Comparison of ENCODE assay signal across 10 mouse cellular contexts in the genomic region with DNA sequence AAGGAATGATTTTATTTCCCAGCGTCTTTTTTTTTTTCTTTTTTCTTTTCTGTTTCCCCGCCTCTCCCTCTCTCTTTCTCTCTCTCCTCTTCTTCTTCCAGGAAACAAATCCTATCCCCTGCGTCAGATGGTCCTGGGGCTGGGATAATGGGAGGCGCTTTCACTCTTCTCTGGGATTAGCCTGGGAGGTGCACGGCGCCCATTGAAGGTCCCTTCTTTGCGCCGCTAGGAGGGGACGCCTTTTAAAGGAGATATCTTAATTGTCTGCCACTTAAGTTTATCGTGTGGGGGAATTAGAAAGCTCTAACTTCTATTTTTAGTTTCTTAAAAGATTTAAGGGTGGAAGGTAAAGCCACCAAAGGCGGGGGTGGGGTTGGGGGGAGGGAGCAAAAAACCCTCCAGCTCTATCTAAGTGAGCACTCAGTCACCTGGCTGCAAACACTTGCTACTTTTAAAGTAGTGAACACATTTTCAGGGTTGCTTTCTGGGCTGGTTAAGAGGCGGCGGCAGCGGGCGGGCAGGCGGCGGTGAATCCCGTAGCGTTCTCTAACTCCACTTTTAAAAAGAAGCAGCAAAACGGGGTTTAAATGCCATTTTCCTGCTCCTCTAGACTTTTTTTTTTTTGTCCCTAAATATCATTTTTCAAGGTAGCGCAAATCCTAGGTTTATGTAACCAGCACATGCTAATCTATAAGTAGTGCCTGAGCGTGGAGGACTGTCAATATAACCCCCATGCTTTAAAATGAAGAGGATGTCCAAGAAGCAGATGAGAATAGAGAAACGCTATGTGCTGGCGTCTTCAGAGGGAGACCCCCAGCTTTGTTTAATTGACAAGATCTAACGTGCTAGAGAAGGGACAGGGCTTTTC. TPM values are rescaled to one million over a fixed set of nuclear protein-coding genes. Genes with fewer than 3 reads are reported as not detected.
DNase-seq lines count a peak whose midpoint lies in the region; ATAC-seq lines count a peak whose summit lies in the region.
"Had no signal": no experiment of that assay in that cellular context is flagged by ENCODE, and none has a peak within 500 bp of the region (broad histone marks: within the 10 kb centered on the region; RNA-seq: fewer than 3 reads in every experiment).

No protein-coding gene starts in this region.

- H3K4me3 ChIP-seq in heart, embryonic 15.5 days = peak overlapping the region; percentile 34
- H3K4me3 ChIP-seq in hindbrain, embryonic 15.5 days = peak overlapping the region; percentile 8; the same call in 1 of the 2 replicates
- H3K4me3 ChIP-seq in neural tube, embryonic 11.5 days (ENCODE audit: low read depth, low read length) = peak overlapping the region; percentile 13; the same call in 1 of the 2 replicates

- no peak for DNase-seq in heart, postnatal 14 days
- peak; percentile 67 to 68 for DNase-seq in cerebellum, postnatal 36 days
- DNase-seq in neural tube, embryonic 11.5 days (ENCODE audit: low spot score) = peak; percentile 27
- DNase-seq in right cerebral cortex, adult 2 months (ENCODE audit: low spot score in 2 of 2) = no peak
- DNase-seq in left cerebral cortex, adult 11 months (ENCODE audit: low spot score) = no peak
- DNase-seq: gastrocnemius, postnatal 14 days had no signal

- no peak overlapping the region for H3K27ac ChIP-seq in heart, embryonic 15.5 days
- H3K27ac ChIP-seq in hindbrain, embryonic 15.5 days (replicated peaks) = peak overlapping the region; percentile 39
- peak overlapping the region; percentile 60; the same call in 1 of the 2 replicates for H3K27ac ChIP-seq in neural tube, embryonic 11.5 days (ENCODE audit: low read depth, low read length)

- WGBS in heart, embryonic 15.5 days = 1% methylated on average over 25 of the region's 25 CpGs
- WGBS in hindbrain, embryonic 15.5 days = 3% methylated on average over 25 of the region's 25 CpGs
- under 1% methylated on average over 25 of the region's 25 CpGs for WGBS in neural tube, embryonic 11.5 days

- H3K9me3 ChIP-seq in heart, embryonic 15.5 days (replicated peaks) = no peaks in the 10 kb centered on the region
- H3K9me3 ChIP-seq in hindbrain, embryonic 15.5 days = no peaks in the 10 kb centered on the region
- no peaks in the 10 kb centered on the region for H3K9me3 ChIP-seq in neural tube, embryonic 11.5 days (ENCODE audit: control insufficient read depth, low read length)
- H3K9me3 ChIP-seq: G1E had no signal

- no peaks in the 10 kb centered on the region for H3K36me3 ChIP-seq in heart, embryonic 15.5 days
- H3K36me3 ChIP-seq in hindbrain, embryonic 15.5 days = no peaks in the 10 kb centered on the region
- 0 out of 2 replicates have a peak, but pooled peaks cover 2% of the 10 kb centered on the region for H3K36me3 ChIP-seq in neural tube, embryonic 11.5 days (ENCODE audit: control insufficient read depth, insufficient read depth, low read length)

- no peak overlapping the region for H3K9ac ChIP-seq in heart, embryonic 15.5 days
- H3K9ac ChIP-seq in hindbrain, embryonic 15.5 days = no peak overlapping the region
- no peak overlapping the region; the same call in 1 of the 2 replicates for H3K9ac ChIP-seq in neural tube, embryonic 11.5 days (ENCODE audit: low read length)

- peak overlapping the region; percentile 57 for H3K4me2 ChIP-seq in heart, embryonic 15.5 days
- H3K4me2 ChIP-seq in hindbrain, embryonic 15.5 days = peak overlapping the region; percentile 46
- peak overlapping the region; percentile 25 for H3K4me2 ChIP-seq in neural tube, embryonic 11.5 days (ENCODE audit: low read depth)

- ATAC-seq in heart, embryonic 15.5 days (replicated peaks; ENCODE audit: insufficient number of reproducible peaks, insufficient read depth, low FRiP score, low read depth) = no peak
- no peak for ATAC-seq in hindbrain, embryonic 15.5 days (ENCODE audit: low FRiP score, low read depth)
- no peak for ATAC-seq in neural tube, embryonic 11.5 days (ENCODE audit: insufficient read depth, low FRiP score, low TSS enrichment)
- ATAC-seq in inflammation-experienced regulatory T-cells, adult 6 months = no peak

- peaks cover 29% of the 10 kb centered on the region for H3K4me1 ChIP-seq in heart, embryonic 15.5 days (replicated peaks)
- H3K4me1 ChIP-seq in hindbrain, embryonic 15.5 days (replicated peaks) = peaks cover 26% of the 10 kb centered on the region; the same call in 1 of the 2 replicates
- peaks cover 36% of the 10 kb centered on the region for H3K4me1 ChIP-seq in neural tube, embryonic 11.5 days (ENCODE audit: control insufficient read depth, insufficient read depth, low read length)

- peaks cover 98% of the 10 kb centered on the region for H3K27me3 ChIP-seq in heart, embryonic 15.5 days
- peaks cover 62% of the 10 kb centered on the region for H3K27me3 ChIP-seq in hindbrain, embryonic 15.5 days
- H3K27me3 ChIP-seq in neural tube, embryonic 11.5 days (ENCODE audit: control insufficient read depth, insufficient read depth, low read length) = peaks cover 66% of the 10 kb centered on the region

- intact Hi-C loops in heart, postnatal 14 days (cut with DNase I) = loop anchor here (10.0 kb wide), 1 partner anchor 296 kb away; no protein-coding TSS in a partner anchor

RNA-seq across cellular contexts. Expression of a gene that starts 20.0 kb away (rescaled TPM):
- 0.05 and 0.18 TPM in 2 replicates for polyA plus RNA-seq in heart, embryonic 15.5 days (2015; fragmentation: Nextera tagmentation; extraction: Ambion mirVana)
- total RNA-seq in heart, postnatal 14 days (2021) = not detected
- polyA plus RNA-seq in hindbrain, embryonic 15.5 days (2015; fragmentation: Nextera tagmentation; extraction: Ambion mirVana) = 32.6 and 42.3 TPM in 2 replicates
- polyA plus RNA-seq in neural tube, embryonic 11.5 days (2014; fragmentation: Nextera tagmentation; extraction: Ambion mirVana) = 28.2 and 30.7 TPM in 2 replicates
- polyA plus RNA-seq in inflammation-experienced regulatory T-cells, adult 6 months (2017; shearing (Covaris generic)) = under 1 TPM in 2 of 3 experiments, not detected in 1; 0.20 to 0.67 TPM

Comparison
In these comparisons a context has a peak if more than half of its experiments do, and no peak if none do; other contexts are left out.
1. DNase-seq: peak in cerebellum, postnatal 36 days (2 of 2) and neural tube, embryonic 11.5 days (single experiment); none in heart, postnatal 14 days (0 of 2), right cerebral cortex, adult 2 months (0 of 2) and left cerebral cortex, adult 11 months (single experiment).
2. RNA of a gene that starts 20.0 kb away (polyA plus RNA-seq): 32.6 to 42.3 TPM in hindbrain, embryonic 15.5 days and 28.2 to 30.7 TPM in neural tube, embryonic 11.5 days; 0.20 to 0.67 TPM in inflammation-experienced regulatory T-cells, adult 6 months and 0.05 to 0.18 TPM in heart, embryonic 15.5 days; every median in the first group is over 10 times any median in the second.
3. Peak in every context shown above with its lines, with median percentiles within 50 percentile points of each other: H3K4me2 ChIP-seq and H3K4me3 ChIP-seq.